Mouse (Mus musculus) inflammation-experienced regulatory T-cells, adult 16 weeks (primary cell): ENCODE measurements around the gene Fmn2. TPM values are rescaled to one million over a fixed set of nuclear protein-coding genes. Genes with fewer than 3 reads are reported as not detected.

Experiments
- polyA plus RNA-seq: library from polyadenylated mRNA; unstranded; fragments of 100-300 nt; shearing (Covaris generic); gene quantifications from one replicate; pipeline ENCODE4 v1.2.1, GENCODE M21; 2017

The Fmn2 gene
- not detected for polyA plus RNA-seq

GRCm38 (mm10) chr1:174501661-174502030 lies at the start of gene Fmn2:
Fmn2 (plus strand) TSS chr1:174501825.

Other genes starting within 250 kb of the Fmn2 start
- gene Olfr419, start 249.8 kb upstream of the Fmn2 start, polyA plus RNA-seq = not detected
- not detected for gene Mptx1, start 171.3 kb upstream of the Fmn2 start, polyA plus RNA-seq
- gene Olfr417, start 136.7 kb upstream of the Fmn2 start, polyA plus RNA-seq = not detected
- not detected for gene Olfr248, start 110.8 kb upstream of the Fmn2 start, polyA plus RNA-seq
- not detected for gene Olfr414, start 77.8 kb upstream of the Fmn2 start, polyA plus RNA-seq
- not detected for gene Olfr220, start 59.7 kb upstream of the Fmn2 start, polyA plus RNA-seq